Mouse (Mus musculus) cerebellum, postnatal 36 days (tissue): Measurements from ENCODE around the gene Mdm2.
A peak's percentile ranks its signal among the peaks of the same experiment; 100 is the strongest.
"Not testable (repeated sequence)": the region's sequence is repeated elsewhere in the genome, so short reads cannot be mapped to it uniquely, and the experiment has no call there.

Source experiments
- DNase-seq, 2 experiments: peaks; one replicate each; pipeline ENCODE4 v3.0.0; 2021 to 2022; ENCODE audit warnings: mixed read lengths in 2 of 2

Mdm2 gene

GRCm38 (mm10) chr10:117732184-117732583 is 21.6 kb upstream of the Mdm2 start:
- no peak for DNase-seq

- DNase-seq: peak in 1 of 2 experiments; percentile 12
Measured at GRCm38 (mm10) chr10:117731244-117732101, 20.9 kb upstream of the Mdm2 start.

- DNase-seq: no peak
Measured at GRCm38 (mm10) chr10:117730637-117731203, 20.2 kb upstream of the Mdm2 start.

GRCm38 (mm10) chr10:117730140-117730539 is 19.6 kb upstream of the Mdm2 start:
- DNase-seq: no peak

- no peak for DNase-seq
Measured at GRCm38 (mm10) chr10:117729139-117729814, 18.7 kb upstream of the Mdm2 start.

- DNase-seq: no peak
Measured at GRCm38 (mm10) chr10:117728574-117728973, 18.0 kb upstream of the Mdm2 start.

GRCm38 (mm10) chr10:117727518-117728110 is 17.1 kb upstream of the Mdm2 start:
- no peak for DNase-seq

- no peak for DNase-seq
Measured at GRCm38 (mm10) chr10:117726888-117727385, 16.4 kb upstream of the Mdm2 start.

GRCm38 (mm10) chr10:117726350-117726749 is 15.8 kb upstream of the Mdm2 start:
- DNase-seq: no peak

- no peak for DNase-seq
Measured at GRCm38 (mm10) chr10:117725671-117726070, 15.1 kb upstream of the Mdm2 start.

GRCm38 (mm10) chr10:117724804-117725361 is 14.3 kb upstream of the Mdm2 start:
- no peak for DNase-seq

- DNase-seq: no peak
Measured at GRCm38 (mm10) chr10:117724136-117724718, 13.7 kb upstream of the Mdm2 start.

- peak in 1 of 2 experiments; percentile 13 for DNase-seq
Measured at GRCm38 (mm10) chr10:117718161-117719119, 7.9 kb upstream of the Mdm2 start.

- no peak for DNase-seq
Measured at GRCm38 (mm10) chr10:117717583-117717982, 7.0 kb upstream of the Mdm2 start.

GRCm38 (mm10) chr10:117716686-117717085 is 6.1 kb upstream of the Mdm2 start:
- DNase-seq: no peak

- DNase-seq: not testable (repeated sequence)
Measured at GRCm38 (mm10) chr10:117715654-117716053, 5.1 kb upstream of the Mdm2 start.

- DNase-seq: no peak
Measured at GRCm38 (mm10) chr10:117714928-117715500, 4.5 kb upstream of the Mdm2 start.

GRCm38 (mm10) chr10:117714048-117714545 is 3.5 kb upstream of the Mdm2 start:
- no peak for DNase-seq

- DNase-seq: no peak
Measured at GRCm38 (mm10) chr10:117713466-117713865, 2.9 kb upstream of the Mdm2 start.

- no peak for DNase-seq
Measured at GRCm38 (mm10) chr10:117712871-117713270, 2.3 kb upstream of the Mdm2 start.
